Mouse (Mus musculus) c-Kit-positive CD71-positive TER-119-positive erythroid progenitor cells, embryonic 14.5 days (primary cell): Measurements from ENCODE around the gene Olfr986.
"Not testable (repeated sequence)": the region's sequence is repeated elsewhere in the genome, so short reads cannot be mapped to it uniquely, and the experiment has no call there.

Source experiments
- DNase-seq: peaks from one replicate; pipeline ENCODE4 v3.0.0-alpha.2; 2013; ENCODE audit warnings: low spot score

Olfr986 gene

DNA sequence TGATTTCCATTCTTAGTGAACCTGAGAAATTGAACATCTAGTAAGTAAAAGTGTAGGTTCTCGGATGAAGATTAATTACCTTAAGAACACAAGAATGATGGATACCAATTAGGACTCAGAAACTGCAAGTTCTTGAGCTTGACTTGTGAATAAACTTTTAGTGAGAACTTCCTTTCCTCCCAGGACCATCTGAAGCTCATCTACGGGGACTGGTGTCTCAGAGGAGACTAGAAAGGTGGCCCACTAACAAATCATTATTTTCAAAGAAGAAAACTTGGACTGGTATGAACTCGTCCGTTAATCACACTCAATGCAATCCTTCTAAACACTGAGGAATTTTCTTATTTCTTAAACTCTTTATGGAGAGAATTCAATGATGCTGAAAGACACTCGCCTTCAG is at the start of gene Olfr986:
Gene Olfr986 (plus strand): TSS at position 301 of the 400 bp plus-strand sequence.
- no peak for DNase-seq

DNA sequence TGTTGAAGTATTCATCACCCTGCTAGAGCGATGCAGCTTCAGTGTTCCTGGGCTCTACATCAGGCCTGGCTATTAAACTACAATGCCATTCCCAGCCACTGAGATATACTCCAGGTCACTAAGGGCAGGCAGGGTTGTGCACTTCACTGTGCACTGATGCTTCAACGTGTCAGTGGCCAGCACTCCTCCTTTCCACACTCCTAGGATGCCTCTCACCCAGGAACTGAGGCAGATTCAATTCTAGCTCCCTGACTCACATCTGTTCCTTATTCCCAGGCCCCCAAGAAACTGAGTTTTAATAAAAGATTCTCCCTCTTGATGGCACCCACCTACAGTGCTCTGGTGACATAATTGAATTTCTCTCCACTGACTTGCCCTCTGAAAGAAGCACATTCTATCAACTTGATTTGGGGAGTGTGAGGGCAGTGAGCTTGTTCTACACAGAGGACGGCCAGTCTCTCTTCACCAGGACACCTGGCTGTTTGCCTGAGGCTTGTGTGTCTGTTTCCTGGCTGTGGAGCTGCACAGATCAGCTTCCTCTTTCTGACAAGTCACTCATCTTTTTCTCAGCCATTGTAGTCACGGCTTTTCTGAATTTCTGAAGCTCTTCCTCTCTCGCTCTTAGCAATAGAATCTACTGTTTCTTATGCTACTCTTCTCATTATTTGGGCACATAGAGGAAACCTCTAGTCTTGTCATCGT is 43.6 kb upstream of the Olfr986 start:
- DNase-seq, result no peak

DNA sequence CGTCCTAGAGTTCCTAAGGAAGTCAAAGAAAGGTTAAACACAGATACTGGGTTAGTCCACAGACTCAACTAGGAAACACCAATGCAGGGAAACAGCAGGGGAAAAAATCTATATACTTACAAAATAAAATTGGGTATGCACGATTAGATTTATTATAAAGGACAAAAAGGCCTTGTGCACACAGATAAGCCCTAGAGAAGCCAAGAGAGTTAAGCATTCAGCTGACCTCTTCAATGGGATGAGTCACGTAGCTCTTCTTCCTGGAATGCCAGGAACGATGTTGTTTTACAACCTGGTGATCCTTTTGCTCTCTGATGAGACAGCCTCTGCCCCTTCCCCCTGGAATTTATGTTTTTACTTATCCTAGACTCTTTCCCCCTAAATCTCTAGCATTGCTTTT is 41.2 kb upstream of the Olfr986 start:
- DNase-seq, result no peak

DNA sequence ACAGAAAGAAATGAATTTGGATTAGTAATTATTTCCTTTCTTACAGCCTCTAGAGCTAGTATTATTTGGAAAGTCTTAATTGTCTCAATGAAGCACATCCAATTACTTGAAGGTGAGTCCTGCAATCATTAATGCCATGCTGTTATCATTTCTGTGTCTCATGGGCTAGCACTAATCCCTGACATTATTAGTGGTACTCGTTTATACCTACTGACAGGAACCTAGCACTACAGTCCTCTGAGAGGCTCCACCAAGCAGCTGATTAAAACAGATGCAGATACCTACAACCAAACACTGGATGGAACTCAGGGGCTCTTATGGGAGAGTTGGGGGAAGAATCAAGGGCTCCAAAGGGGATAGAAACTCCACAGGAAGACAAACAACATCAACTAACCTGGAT is 39.2 kb upstream of the Olfr986 start:
- no peak for DNase-seq

DNA sequence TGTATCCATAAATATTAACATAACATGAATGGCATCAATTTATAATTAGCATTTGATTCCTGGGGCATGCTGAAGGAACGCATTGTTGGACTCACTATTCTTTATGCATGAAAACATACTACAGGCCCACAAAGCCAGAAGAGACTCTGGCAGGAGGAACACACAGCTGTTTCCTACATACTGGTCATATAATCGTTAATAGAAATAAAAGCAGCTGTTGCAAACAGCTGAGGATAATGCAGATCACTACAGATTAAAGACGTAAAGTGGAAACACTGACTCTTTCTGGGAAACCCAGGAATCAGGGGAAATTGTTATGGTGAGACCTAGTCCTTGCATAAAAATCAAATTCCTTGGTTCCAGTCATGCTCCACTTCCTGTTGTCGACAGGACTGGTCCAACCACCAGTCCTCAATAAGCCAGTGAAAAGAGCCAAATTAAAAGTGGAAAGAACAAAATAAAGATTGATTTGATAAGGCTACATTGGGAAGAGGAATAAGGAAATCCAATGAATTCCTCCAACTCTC is 25.5 kb upstream of the Olfr986 start:
- DNase-seq, result no peak

DNA sequence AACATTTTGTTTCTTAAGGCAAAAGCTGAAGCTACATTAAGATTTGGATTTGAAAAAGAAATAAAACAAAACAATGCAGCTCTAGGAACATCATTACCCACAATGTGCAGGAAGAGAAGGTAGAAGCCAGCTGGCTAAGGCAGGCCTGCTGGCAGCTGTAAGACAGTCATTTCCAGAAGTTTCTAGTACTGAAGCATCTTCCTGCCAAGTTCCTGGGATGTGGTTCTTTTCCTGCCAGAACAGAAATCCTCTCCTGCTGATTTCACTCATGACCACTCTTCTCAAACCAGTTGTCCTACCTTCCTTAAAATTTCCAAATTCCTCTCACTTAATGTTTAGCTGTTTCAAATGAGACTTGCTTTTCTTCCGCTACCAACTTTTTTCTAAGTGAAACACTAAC is 14.3 kb upstream of the Olfr986 start:
- DNase-seq, result no peak

DNA sequence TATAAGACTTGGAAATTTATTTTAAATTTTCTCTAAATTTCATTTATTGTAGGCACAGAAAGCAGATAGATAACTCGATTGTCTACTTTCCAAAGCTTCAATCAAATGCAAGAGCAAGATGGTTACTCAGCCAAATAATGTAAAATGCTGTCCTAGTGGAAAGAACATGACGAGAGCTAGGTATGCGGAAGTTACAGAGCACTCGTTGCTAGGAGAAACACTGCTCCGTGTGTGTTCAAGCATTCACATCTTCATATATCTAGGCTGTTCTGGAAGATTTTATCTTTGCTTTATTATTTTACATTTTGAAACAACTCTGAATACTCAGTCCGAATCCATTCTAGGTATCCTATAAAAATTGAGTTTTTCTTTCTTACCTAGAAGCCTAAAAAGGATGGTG is 3.7 kb upstream of the Olfr986 start:
- DNase-seq, result no peak

DNA sequence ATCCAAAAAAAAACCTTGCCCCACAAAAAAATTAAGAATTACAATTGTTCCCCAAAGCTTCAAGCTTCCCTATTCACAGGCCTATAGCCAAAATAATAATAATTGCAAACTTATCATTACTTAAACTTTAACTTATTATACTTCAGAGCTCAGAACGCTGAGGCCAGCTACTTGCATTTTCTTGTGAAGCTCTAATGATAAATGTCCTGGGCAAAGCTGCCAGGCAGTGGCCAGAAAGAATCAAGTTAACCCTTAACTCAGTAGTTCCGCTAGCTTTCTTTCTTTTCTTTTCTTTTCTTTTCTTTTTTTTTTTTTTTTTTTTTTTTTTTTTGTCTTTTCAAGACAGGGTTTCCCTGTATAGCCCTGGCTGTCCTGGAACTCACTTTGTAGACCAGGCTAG is 4.4 kb downstream of the Olfr986 start:
- not testable (repeated sequence) for DNase-seq

DNA sequence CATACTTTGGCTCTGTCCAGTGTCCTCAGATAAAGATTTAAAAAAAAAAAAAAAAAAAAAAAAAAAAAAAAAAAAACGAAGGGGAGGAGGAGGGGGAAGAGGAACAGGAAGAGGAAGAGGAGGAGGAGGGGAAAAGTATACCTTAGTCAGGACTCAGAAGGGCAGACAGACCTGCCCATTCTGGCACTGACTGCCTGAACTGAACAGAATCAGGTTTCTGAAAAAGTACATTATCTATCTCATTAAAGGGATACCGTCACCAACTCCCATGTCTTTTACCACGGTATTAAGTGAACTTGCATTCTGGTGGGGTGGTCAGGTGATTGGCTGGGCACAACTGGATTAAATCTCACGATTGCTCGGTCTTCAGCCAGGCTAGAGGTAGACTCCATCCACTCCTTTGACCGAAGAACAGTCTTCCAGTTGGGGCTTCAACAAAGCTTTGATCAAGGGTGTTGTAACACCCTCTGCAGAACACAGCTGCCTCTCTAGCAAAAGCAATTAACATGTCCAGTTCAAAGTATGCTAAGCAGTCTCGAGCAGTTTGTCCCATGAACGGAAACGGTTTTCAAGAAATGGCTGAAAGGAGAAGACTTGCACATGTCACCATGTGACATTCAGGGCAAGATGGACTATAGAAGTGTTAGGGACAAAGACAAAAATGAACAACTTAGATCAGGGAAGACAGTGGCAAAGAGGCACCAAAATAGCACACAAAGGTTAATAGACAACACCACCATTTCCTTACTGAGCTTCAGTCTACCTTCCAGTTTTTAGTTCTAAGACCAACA is 10.6 kb downstream of the Olfr986 start:
- DNase-seq, result no peak

DNA sequence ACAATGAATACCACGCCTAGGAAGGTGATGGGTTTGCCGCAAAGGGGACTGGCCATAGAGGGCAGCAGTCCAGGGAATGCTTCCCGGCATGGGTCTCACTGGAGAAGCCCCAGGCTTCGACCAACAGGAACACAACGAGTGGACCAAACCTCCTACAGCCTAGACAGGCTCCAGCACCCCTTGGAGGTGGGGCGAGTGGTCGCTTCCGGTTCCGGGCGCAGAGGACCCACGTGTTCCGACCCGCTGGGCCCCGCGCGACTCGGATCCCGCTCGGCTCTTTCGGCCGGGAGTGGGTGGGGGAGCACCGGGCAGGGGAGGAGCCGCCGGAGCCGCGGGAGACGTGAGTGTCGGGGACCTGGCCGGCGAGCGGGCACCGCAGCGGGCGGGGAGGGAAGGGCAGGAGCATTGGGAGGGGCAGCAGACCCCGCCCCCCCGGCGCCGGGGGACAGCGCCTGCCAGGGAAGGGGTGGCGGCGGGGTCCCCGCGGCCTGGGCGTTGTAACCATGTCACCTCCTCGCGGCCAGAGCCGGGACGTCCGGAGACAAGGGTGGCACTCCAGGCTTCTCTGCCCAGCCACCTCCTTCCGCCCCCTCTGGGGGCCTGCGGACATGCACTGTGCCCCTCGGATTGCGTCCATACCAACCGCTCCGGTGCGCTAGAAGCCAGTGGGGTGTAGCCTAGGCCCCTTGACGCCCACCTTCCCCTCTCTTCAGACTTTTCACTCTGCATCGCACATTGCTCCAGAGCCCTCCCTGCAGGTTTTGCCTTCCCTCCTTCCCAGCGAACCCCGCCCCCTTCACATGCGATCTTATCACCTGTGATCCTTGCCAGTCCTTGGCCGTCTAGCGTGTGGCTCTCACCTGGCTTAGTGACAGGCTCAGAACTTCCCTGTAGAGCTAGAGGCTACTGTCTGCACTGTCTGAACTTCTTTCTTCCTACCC is 11.6 kb downstream of the Olfr986 start, which contains the start of gene Zfp202:
Gene Zfp202 (plus strand): TSS at position 219 of the 941 bp plus-strand sequence.
- peak; percentile 19 for DNase-seq

DNA sequence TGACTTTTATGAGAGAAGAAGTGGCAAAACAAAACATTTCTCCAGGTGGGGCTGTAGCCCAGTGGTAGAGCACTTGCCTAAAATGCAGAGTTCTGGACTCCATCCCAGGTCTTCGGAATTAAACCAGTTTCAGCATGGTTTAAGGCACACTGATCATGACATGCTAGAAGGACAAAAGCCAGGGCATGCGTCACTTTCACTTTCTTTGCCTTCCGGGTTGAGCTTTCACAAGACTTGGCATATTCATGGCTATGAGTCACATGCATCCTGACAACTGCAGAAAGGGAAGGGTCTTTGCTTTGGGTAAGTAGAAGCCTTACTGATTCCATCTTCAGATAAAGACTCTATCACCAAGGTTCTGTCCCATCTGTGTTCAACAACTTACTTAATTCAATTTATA is 15.3 kb downstream of the Olfr986 start:
- DNase-seq, result no peak

DNA sequence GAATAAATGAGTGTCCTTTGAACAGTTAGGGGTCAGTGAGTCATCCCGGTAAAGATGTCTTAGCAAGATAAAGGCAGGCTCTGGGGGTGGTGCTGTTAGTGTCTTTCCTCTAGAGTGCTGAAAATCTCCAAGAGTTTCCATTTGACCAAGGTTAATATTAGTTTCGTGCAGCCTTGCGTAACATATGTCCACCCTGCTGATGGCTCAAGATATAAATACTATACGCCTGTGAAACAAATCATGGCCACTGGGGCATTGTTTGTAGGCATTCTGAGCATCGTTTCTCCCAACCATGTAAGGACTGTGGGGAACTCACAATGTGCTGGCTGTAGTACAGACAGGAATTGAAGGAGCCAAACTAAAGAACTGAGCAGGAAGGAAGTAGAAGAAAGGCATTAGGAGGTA is 25.8 kb downstream of the Olfr986 start:
- DNase-seq, result no peak

DNA sequence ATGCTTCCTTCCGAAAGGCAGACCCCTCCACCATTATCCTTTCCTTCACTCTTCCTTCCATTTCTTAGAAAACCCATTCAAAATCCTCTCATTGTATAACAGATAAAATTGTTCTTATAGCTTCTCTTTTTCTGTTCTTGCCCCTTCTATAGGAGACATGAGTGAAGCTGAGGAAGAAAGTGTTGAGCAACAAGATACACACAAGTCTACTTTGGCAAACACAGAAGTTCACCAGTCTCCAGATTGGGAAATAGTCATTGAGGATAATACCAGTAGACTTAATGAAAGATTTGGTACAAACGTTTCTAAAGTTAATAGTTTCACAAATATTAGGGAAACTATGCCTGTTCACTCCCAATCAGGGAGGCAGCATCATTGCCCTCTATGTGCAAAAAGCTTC is 30.0 kb downstream of the Olfr986 start:
- no peak for DNase-seq

DNA sequence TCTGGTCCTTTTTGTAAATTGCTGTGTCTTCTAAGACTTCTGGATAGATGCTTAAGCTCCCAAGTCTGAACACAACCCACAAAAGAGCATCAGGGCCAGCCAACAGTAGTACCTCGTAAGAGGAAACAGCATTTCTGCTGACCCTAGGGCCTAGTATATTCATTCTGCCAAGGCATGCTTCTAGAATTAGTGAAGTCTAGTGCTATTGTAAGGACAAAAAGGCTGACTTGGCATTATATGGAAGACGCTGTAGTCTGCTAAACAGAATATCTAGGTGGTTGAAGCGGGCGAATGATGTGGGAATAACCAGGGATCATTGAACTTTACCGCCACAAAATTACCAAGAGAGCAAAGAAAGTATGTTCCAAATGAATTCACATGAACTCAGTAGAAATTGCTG is 33.3 kb downstream of the Olfr986 start:
- DNase-seq, result no peak

DNA sequence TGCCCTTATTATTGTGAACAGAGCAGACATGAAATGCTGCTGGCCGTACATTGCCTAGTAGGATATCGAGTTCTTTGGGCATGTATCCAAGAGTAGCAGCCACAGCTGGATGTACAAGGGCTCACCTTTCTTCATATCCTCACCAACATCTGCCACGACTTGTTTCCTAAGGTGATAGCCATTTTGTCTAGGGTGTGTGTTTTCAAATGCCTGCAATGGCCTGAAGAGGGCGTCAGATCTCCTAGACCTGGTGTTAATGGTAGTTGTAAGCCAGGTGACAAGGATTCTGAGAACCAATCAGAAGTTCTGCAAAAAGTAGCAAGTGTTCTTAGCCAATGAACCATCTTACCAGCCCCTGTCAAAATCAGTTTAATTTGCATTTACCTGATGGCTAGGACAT is 35.9 kb downstream of the Olfr986 start:
- DNase-seq, result no peak

DNA sequence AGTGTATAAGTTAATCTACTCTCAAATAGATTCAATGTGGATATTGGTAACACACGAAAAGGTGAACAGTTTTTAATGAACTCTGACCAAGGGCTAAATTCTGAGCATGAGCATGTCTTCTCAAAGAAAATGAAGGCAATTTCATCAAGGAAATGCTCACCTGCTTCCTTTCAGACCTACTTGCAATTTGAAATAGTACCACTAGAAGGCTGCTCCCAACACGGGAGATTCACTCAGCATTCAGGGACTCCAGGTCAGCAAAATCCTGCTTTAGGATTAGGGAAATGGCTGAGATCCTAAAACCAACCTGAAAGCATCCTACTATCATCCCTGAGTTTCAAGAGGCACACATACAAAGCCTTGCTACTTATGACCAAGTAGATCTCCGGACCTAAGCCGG is 43.6 kb downstream of the Olfr986 start:
- no peak for DNase-seq

DNA sequence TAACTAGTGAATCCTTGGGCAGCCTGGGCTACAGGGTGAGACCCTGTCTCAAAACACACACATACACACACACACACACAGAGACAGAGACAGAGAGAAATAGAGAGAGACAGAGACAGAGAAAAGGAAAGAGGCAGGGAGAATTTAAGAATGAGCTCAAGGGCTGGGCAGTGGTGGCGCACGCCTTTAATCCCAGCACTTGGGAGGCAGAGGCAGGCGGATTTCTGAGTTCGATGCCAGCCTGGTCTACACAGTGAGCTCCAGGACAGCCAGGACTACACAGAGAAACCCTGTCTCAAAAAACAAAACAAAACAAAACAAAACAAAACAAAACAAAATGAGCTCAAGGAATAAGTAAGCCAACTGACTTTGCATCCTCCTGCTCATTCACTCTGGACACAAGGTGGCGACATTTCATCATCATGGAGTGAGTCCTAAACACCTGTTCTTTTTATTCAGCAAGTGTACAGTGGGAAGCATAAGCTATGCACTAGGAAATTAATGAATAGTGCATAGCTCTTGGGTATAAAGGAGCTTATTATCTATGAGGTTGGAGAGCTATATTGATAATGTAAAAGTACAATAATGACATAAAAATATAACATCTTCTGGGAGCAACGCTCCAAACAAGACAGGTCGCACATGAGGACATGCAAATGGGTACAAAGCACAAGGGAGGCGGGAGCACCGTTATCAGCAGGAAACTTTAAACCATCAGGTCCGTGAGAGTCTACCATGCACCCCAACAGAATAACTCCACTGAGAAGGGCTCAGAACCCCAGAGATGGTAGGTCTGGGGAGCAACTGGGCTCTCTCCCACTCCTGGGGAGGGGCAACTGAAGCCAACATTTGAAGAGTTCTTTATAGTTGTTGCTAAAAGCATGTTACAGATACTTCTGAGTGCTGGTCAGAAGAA is 47.4 kb downstream of the Olfr986 start:
- peak; percentile 19 for DNase-seq

DNA sequence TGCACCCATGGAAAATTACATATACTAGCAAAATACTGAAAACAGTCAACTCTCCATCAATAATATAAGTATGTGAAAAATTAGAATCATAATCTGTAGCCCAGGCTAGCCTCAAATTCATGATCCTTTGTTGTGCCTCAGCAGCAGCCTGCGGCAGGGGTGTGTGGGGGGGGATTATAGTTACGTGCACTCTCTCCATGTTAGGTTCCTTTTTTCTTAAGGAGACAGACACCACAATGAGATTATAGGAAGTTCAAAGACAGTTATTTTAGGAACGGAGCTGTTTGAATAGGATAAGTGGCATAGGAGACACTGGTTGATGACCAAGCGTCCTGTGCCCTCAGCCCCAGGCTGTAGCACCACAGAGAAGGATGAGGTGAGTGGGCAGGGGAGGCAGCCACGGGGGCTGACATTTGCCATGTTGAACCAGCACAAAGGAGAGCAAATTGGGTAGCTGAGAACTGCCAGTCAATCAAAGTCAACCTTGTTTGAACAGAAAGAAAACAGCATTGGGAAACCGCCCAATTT is 48.1 kb downstream of the Olfr986 start:
- no peak for DNase-seq

DNA sequence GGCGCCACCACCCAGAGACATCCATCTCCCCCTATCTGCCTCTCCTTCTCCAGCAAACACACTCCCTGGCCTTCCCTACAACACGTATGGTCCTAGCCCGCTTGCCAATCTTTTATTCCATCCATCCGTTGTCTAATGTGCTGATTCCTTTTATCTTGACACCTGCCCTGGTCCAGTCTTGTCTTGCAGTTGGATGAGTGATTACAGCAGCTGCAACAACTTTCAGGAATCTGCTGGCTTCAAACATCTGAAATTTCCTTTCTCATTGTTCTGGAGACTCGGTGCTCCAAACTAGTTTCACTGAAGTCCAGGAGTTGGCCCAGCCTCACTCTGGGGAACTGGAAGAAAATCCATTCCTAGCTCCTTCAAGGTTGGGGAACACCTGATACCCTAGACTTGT is 48.8 kb downstream of the Olfr986 start:
- DNase-seq, result no peak

DNA sequence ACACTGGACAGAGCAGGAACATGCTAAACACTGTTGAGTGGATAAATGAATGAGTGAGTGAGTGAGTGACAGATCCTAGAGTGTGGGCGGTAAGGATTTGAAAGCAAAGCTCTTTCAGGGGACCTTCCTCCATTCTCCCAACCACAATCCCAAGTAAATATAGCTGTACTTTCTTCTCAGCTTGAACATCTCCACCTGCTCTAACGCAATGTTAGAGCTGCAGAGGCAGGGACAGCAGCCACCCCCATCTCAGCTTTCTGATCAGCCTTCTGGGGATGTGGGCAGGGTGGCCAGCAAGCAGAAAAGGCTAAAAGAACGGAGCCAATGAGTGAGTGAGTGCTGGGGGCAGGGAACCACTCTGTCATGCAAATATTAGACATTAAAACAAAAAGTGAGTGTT is 50.3 kb downstream of the Olfr986 start:
- no peak for DNase-seq
